Mouse (Mus musculus): ENCODE data around the gene Dagla. TPM values are rescaled to one million over a fixed set of nuclear protein-coding genes. Genes with fewer than 3 reads are reported as not detected.

Gene Dagla
- polyA plus RNA-seq, 1 experiment from 2014 or later = 12.7 TPM

DNA sequence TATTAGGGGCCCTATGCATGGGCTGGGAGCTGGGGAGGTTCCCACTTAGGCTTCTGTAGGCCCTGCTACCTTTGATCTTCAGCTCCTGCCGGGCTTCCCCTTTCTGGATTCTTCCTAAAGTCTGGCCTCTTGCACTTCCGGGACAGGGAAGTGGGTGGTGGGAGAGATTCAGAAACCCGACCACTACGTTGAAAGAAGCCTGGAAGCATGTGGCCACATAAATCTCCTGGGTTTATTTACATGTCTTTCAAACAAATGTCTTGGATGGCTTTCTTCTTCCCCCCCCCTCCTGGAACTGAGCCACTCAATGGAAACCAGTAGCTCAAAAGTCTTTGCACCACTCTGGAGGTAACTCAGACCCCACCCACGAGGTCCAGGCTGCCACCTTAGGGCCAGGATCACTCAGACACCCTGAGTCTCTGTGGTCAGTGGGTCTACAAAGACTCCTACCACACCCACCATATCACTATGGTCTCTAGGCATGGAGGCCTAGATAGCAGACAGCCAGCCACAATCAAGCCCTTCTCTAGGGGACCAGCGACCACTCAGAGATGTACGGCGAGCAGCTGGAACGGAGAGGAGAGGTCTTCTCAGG lies 12.7 kb downstream of the Dagla start:
- Histone ChIP-seq H3K4me3 (no peak overlapping the region), H3K9me3 (no peaks in the 10 kb centered on the region), H3K27ac (no peak overlapping the region), H3K36me3 (replicated peaks) (no peaks in the 10 kb centered on the region), H3K4me1 (peaks cover 26% of the 10 kb centered on the region), H3K27me3 (replicated peaks) (no peaks in the 10 kb centered on the region), H3K9ac (no peak overlapping the region), H3K4me2 (no peak overlapping the region)
- WGBS = 79% methylated on average over 9 of the region's 9 CpGs
- no peak for ATAC-seq (replicated peaks)

- Histone ChIP-seq H3K27ac (no peak overlapping the region), H3K36me3 (replicated peaks) (no peaks in the 10 kb centered on the region), H3K9ac (no peak overlapping the region), H3K4me3 (no peak overlapping the region), H3K27me3 (replicated peaks) (no peaks in the 10 kb centered on the region), H3K4me2 (no peak overlapping the region), H3K9me3 (no peaks in the 10 kb centered on the region), H3K4me1 (peaks cover 13% of the 10 kb centered on the region)
- ATAC-seq (replicated peaks) = no peak
- 74% methylated on average over 16 of the region's 16 CpGs for WGBS
Observed at GRCm38 (mm10) chr19:10290153-10290945, 14.3 kb downstream of the Dagla start.

GRCm38 (mm10) chr19:10289609-10290150 lies 15.0 kb downstream of the Dagla start:
- H3K9me3 ChIP-seq = no peaks in the 10 kb centered on the region
- WGBS = 78% methylated on average over 4 of the region's 4 CpGs
- H3K4me1 ChIP-seq = peaks cover 7% of the 10 kb centered on the region
- H3K4me2 ChIP-seq = no peak overlapping the region
- no peaks in the 10 kb centered on the region for H3K27me3 ChIP-seq (replicated peaks)
- no peaks in the 10 kb centered on the region for H3K36me3 ChIP-seq (replicated peaks)
- no peak for ATAC-seq (replicated peaks)
- no peak overlapping the region for H3K9ac ChIP-seq
- no peak overlapping the region for H3K4me3 ChIP-seq
- no peak overlapping the region for H3K27ac ChIP-seq

DNA sequence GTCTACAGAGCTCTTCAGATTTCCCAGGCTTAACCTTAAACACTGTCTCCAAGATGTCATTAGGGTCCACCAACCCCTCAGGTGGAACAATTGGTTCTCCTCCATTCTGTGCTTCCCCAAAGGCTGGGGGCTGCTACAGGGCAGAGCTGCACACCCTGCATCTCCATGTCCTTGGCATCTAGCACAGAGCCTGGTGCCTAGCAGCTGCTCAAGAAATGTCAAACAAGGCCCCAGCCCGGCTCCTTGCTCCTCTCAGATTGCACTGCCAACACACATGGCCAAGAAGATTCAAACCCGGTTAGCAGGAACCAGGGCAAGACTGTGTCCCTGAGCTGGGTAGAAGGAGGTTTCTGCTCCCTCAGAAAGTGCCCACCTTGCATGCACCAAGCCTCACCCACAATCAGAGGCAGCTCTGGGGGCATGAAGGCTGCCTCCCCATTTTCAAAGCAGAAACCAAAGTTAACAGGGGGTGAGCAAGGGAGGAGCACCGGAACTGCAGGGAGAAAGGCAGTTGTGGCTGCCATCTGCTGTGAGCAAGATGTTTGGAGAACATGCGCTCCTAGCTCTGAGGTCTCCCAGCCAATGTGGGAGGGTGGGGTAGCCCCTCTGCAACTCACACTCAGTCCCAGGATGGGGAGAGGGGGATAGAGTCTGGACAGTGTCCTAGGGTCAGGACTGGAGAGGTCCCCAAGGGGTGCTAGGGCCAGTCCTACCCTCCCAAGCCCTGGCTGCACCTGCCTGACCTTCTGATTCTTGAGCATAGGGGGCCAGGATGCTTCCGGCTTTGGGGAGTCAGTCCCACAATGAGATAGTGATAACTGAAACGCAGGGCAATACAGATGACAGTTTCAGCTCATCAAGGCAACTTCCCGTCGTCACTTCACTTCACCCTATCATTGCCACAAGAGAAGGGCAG lies 16.3 kb downstream of the Dagla start:
- Histone ChIP-seq H3K4me1 (no peaks in the 10 kb centered on the region), H3K4me3 (no peak overlapping the region), H3K27me3 (replicated peaks) (no peaks in the 10 kb centered on the region), H3K9ac (no peak overlapping the region), H3K4me2 (no peak overlapping the region), H3K27ac (no peak overlapping the region), H3K36me3 (replicated peaks) (no peaks in the 10 kb centered on the region), H3K9me3 (no peaks in the 10 kb centered on the region)
- 87% methylated on average over 8 of the region's 8 CpGs for WGBS
- ATAC-seq (replicated peaks) = no peak

DNA sequence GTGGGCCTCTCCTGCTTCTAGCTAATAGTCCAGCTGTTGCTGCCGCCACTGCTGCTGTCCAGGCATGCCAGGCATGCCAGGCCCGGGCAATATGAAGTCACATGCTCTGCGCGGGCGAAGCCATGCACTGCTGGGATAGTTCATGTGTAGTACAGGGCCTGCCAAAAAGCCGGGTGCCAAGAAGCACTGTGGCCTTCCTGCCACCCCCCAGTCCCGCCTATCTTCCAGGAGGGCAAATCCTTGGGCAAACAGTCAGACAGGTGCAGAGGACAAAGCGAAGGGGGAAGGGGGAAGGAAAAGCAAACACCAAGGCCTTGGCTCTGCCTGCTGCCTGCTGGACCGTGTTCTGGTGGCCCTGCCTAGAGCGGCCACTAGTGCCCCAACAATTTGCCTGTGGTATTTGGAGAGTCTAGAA lies 18.2 kb downstream of the Dagla start:
- H3K4me1 ChIP-seq = no peaks in the 10 kb centered on the region
- no peak overlapping the region for H3K4me2 ChIP-seq
- no peaks in the 10 kb centered on the region for H3K36me3 ChIP-seq (replicated peaks)
- H3K27ac ChIP-seq = no peak overlapping the region
- H3K9ac ChIP-seq = no peak overlapping the region
- H3K9me3 ChIP-seq = no peaks in the 10 kb centered on the region
- no peak overlapping the region for H3K4me3 ChIP-seq
- no peak for ATAC-seq (replicated peaks)
- no peaks in the 10 kb centered on the region for H3K27me3 ChIP-seq (replicated peaks)
- 85% methylated on average over 10 of the region's 10 CpGs for WGBS

GRCm38 (mm10) chr19:10280771-10281540 lies 23.7 kb downstream of the Dagla start:
- 77% methylated on average over 14 of the region's 14 CpGs for WGBS
- Histone ChIP-seq H3K4me2 (no peak overlapping the region), H3K4me1 (peaks cover 16% of the 10 kb centered on the region), H3K27me3 (replicated peaks) (no peaks in the 10 kb centered on the region), H3K36me3 (replicated peaks) (no peaks in the 10 kb centered on the region), H3K4me3 (no peak overlapping the region), H3K27ac (no peak overlapping the region), H3K9me3 (no peaks in the 10 kb centered on the region), H3K9ac (no peak overlapping the region)
- no peak for ATAC-seq (replicated peaks)

DNA sequence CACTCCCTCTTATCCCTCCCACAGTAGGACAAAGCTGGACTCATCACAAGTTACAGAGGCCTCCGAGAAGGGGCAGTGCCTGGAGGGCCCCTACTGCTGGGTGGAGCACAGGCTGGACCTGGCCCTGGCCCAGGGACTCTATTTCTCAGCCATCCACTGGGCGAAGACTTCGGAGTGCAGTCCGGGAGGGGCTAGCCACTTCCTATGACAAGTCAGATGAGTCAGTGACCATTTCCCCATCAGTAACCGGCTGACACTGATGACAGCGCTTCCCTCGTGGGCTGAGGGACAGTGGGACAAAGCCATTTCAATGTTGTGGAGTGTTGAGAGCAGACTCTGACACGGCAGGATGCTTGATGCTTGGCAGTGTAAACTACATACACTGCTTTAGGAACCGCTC lies 25.0 kb downstream of the Dagla start:
- no peak for ATAC-seq (replicated peaks)
- H3K9ac ChIP-seq = no peak overlapping the region
- peaks cover 16% of the 10 kb centered on the region for H3K4me1 ChIP-seq
- H3K4me3 ChIP-seq = no peak overlapping the region
- H3K27me3 ChIP-seq (replicated peaks) = no peaks in the 10 kb centered on the region
- no peaks in the 10 kb centered on the region for H3K36me3 ChIP-seq (replicated peaks)
- H3K9me3 ChIP-seq = no peaks in the 10 kb centered on the region
- no peak overlapping the region for H3K4me2 ChIP-seq
- 87% methylated on average over 9 of the region's 9 CpGs for WGBS
- H3K27ac ChIP-seq = no peak overlapping the region

DNA sequence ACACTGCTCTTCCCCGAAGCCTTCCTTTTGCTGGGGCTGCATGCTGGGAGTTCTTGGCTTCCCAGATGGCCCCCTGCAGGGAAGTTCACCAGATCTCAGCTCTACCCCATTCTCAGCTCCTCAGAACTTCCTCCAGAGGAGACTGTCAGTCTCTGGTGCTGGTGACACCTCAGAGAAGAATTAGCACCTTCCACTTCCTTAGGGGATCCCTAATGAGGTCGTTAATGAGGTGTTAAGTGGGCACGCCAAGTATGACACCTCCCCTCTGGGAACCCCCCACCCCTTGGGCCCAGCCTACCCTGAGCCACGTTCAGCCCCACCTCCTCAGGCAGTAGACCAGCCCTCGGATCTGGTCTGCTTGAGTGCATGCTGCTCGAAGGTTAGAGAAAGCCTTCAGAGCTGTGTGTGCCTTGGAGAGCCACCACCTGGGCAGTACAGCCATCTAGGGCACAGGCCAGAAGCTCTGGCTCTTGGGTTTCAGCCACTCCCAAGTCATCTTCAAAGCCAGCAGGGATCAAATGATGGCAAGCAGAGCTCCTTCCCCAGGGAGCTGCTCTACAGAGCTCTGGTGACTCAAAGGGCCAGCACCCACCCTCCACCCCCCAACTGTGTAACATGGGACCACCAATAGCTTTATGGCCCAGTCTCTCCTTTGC lies 25.9 kb downstream of the Dagla start:
- no peak overlapping the region for H3K9ac ChIP-seq
- H3K4me1 ChIP-seq = peaks cover 16% of the 10 kb centered on the region
- H3K9me3 ChIP-seq = no peaks in the 10 kb centered on the region
- H3K36me3 ChIP-seq (replicated peaks) = no peaks in the 10 kb centered on the region
- H3K27me3 ChIP-seq (replicated peaks) = no peaks in the 10 kb centered on the region
- H3K4me2 ChIP-seq = no peak overlapping the region
- no peak overlapping the region for H3K4me3 ChIP-seq
- no peak overlapping the region for H3K27ac ChIP-seq
- no peak for ATAC-seq (replicated peaks)
- WGBS = 36% methylated on average over 6 of the region's 6 CpGs

DNA sequence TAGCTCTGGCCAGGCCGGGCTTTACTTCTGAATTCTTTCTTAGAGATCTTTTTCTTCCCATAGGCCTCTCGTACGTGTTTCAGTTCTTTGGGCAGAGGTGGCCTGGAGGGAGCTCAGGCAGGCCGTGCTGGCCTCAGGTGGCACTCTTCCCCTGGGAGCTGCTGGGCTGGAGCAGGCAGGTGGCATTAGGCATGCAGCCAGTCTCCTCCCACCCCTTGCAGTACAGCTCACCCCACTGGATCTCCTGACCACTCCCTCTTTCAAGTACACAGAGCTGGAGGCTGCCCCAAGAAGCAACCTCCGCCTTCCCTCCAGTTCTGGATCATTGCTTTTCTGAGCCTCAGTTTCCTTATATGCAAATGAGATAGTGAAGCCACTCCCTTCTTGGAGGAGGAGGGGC lies 26.9 kb downstream of the Dagla start:
- peaks cover 24% of the 10 kb centered on the region for H3K4me1 ChIP-seq
- ATAC-seq (replicated peaks) = peak; percentile 28; the same call in 1 of the 2 replicates
- 0 out of 2 replicates have a peak overlapping the region, but pooled peaks have one; percentile 30 for H3K27ac ChIP-seq
- no peak overlapping the region for H3K9ac ChIP-seq
- H3K27me3 ChIP-seq (replicated peaks) = no peaks in the 10 kb centered on the region
- no peaks in the 10 kb centered on the region for H3K9me3 ChIP-seq
- H3K4me2 ChIP-seq = no peak overlapping the region
- H3K36me3 ChIP-seq (replicated peaks) = no peaks in the 10 kb centered on the region
- H3K4me3 ChIP-seq = no peak overlapping the region
- 17% methylated on average over 5 of the region's 5 CpGs for WGBS

DNA sequence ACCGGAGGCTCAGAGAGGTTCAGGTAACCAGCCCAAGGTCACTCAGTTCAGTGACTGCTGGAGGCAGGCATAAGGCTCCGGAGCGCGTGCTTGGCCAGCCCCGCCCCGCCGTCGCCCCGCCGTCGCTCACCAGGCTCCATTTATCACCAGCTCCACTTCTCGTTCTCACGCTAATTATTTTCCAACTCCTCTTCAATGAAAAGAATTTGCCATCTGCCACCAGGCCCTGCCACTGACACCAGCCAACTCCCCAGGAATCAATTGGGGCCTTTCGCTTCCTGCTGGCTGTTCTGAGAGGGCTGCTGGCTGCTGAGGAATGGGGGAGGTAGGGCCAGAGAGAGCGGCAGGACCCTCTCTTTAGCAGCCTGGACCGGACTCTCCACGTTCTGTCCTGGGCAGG lies 27.3 kb downstream of the Dagla start:
- 4% methylated on average over 17 of the region's 17 CpGs for WGBS
- H3K9ac ChIP-seq = no peak overlapping the region
- H3K27me3 ChIP-seq (replicated peaks) = no peaks in the 10 kb centered on the region
- no peak overlapping the region for H3K4me3 ChIP-seq
- no peak for ATAC-seq (replicated peaks)
- H3K4me2 ChIP-seq = no peak overlapping the region
- H3K36me3 ChIP-seq (replicated peaks) = no peaks in the 10 kb centered on the region
- H3K4me1 ChIP-seq = peaks cover 26% of the 10 kb centered on the region
- no peaks in the 10 kb centered on the region for H3K9me3 ChIP-seq
- 0 out of 2 replicates have a peak overlapping the region, but pooled peaks have one; percentile 30 for H3K27ac ChIP-seq

DNA sequence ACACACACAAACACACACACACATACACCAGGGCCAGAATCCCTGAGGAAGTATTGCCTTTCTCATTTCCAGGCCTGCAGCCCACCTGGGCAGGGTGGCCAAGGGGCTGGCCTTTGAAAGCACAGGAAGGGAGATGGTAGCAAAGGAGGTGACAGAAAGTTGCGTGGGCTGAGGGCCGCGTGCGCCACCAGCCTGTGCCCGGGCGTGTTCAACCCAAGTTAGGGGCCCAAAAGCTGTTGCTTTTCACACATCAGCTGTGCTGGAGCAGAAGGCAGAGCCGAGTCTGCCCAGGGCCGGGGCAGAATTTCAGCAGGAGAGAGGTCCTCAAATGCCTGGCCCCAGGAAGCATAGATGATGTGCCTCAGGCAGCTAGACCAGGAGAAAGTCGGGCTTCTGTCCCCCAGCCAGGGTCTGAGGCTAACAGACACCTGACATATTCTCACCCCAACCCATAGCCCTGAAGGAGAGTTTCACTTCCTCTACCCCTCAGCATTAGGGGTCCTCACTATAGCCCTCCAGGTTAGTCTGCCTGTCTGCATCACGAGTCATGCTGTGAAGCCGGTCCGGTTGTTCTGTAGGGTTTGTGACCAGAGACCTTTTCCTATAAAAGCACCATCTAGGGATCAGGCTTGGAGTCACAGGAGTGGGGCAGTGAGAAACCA lies 28.1 kb downstream of the Dagla start:
- WGBS = 67% methylated on average over 12 of the region's 12 CpGs
- no peak overlapping the region for H3K4me2 ChIP-seq
- H3K36me3 ChIP-seq (replicated peaks) = no peaks in the 10 kb centered on the region
- no peaks in the 10 kb centered on the region for H3K27me3 ChIP-seq (replicated peaks)
- H3K4me3 ChIP-seq = no peak overlapping the region
- peaks cover 26% of the 10 kb centered on the region for H3K4me1 ChIP-seq
- no peak overlapping the region for H3K27ac ChIP-seq
- no peak overlapping the region for H3K9ac ChIP-seq
- ATAC-seq (replicated peaks) = no peak
- no peaks in the 10 kb centered on the region for H3K9me3 ChIP-seq
